Mouse (Mus musculus) thymus, adult 2 months (tissue): Measurements from ENCODE around the gene Mzt1.

ENCODE experiments used
- CTCF ChIP-seq: fragments of 200-500 bp; IDR thresholded peaks from 2 replicates; pipeline ENCODE4 v1.5.1; 2012; ENCODE audit warnings: mild to moderate bottlenecking, control low read depth, low read length, moderate library complexity, borderline replicate concordance; ENCODE audit not compliant: control insufficient read depth, poor library complexity, insufficient read depth; ENCODE audit errors: extremely low read depth
- POLR2A ChIP-seq: fragments of 200-500 bp; IDR thresholded peaks from 2 replicates; pipeline ENCODE4 v1.6.1; 2012; ENCODE audit warnings: mild to moderate bottlenecking, low read length, control low read depth, moderate library complexity; ENCODE audit not compliant: control insufficient read depth, poor library complexity, insufficient read depth; ENCODE audit errors: extremely low read depth

DNA sequence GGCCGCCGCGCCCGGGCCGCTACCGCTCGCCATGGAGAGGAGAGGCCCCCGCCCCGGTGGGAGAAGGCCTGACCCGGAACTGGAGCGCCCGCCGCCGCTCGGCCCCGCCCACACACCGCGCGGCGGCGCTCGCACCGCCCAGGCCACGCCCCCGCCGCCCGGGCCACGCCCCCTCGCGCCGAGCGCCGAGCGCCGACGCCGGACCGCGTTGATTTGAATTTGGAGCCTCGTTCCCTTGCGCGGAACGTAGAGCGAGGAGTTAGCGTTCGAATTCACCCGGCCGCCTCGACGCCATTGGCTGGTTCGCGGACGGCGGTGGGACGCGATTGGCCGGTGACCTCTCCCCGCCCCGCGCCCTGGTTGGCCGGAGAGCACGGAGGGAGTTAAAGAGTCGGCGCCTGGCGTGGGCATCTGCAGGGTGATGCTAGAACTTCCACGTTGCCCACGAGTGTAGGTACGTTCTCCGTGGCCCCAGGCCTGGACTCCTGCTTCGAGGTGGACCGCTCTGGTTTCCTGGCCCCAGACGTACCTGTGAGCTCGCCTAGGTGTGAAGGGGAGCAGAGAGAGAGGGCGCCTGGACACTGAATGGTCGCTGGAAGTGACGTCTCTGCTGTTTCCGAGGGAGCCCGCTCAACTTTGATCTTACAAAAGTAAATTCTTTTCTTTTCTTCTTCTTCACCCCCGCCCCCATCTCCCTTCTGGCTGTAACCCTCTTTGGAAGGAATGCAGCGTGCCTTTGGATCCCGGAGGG lies at the start of gene Mzt1, which contains the start of gene Bora:
- TF ChIP-seq CTCF: 0 out of 2 replicates have a peak, but pooled peaks have one; percentile 12
- peak; percentile 75 for TF ChIP-seq POLR2A
